Mouse (Mus musculus): ENCODE results near the gene Gpc6.

Gene Gpc6

DNA sequence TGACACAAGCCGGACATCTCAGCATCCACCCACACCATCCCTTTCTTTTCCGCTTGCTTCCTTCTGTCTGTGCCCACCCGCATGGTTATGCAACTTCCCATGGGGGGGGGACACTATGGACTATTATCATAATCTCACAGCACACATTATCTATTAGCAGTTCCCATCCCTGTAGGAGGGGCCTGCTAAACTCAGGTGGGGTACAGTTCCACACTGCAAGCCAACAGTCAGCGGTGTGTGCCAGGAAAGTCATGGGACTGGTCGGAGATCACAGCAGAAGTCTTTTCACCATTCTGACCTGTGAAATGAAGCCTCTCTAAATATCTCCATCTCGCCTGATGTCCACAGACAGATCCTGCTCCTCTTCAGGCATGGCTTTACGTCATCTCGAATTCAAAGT, 770.5 kb downstream of the Gpc6 start:
- DNase-seq (ENCODE audit: low spot score in 2 of 2) = no peak

DNA sequence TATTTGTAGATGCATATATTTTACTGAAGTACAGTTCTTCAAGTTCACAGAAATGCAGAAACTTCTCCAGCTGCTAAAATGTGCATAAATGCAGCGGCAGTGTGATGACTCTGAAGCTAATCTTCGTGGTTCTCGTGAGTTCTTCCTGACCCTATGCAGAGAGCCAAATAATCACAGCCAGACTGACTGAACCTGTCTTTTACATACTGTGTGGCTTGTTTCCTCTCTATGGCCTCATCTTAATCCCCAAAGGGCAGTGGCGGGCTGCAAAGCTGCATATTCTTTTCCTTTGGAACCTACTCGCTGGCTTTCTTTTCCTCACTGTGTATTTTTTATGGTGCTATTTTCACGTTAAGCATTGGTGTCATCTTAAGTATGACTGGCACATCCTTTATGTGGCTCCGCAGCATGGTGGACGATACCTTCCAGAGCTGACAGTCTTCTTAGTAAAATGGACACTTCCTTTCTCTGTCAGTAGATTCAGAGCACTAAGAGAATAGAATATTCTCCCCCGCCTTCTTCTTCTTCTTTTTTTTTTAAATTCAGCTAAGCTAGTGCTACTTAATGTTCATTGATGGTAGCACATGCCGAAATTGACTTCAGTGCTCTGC, 775.7 kb downstream of the Gpc6 start:
- DNase-seq (ENCODE audit: low spot score in 2 of 2) = no peak

DNA sequence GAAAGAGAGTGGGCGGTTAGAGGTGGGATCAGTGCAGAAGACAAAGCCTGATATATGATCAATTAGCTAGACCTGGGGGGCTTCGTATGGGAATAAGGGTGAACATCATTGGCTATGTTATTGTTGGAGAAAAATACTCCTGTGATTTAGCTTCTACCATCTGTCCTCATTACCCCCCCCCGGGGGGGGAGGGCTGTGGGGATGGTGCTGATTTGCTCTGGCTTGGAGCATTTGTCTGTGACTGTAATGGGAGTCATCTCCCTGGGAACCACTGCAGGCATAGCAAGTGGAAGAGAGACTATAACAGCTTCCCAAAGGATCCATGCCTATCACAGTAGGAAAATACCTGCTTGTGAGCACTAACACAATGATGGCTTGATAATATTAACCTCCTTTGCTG, 783.7 kb downstream of the Gpc6 start:
- no peak for DNase-seq (ENCODE audit: low spot score in 2 of 2)

DNA sequence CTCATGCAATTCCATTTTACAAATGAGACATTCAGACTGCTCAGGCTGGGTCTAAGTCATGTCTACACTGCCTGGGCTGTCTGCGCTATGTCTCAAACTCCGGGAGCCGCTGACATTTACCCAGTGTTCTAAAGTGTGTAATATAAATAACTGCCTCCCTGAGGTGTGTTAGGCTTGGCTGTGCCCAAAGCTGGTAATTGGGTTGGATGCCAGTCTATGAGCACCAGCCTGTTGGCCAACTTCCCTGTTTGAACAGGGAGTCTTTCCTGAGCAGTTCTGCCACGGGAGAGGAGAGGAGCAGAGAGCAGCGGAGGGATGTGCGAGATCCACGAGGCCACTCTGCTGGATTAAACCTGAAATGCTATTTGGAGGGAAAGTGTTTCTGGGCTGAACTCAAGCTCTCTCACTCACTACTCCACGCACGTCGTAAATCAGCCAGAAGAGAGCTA, 785.4 kb downstream of the Gpc6 start:
- no peak for DNase-seq (ENCODE audit: low spot score in 2 of 2)

DNA sequence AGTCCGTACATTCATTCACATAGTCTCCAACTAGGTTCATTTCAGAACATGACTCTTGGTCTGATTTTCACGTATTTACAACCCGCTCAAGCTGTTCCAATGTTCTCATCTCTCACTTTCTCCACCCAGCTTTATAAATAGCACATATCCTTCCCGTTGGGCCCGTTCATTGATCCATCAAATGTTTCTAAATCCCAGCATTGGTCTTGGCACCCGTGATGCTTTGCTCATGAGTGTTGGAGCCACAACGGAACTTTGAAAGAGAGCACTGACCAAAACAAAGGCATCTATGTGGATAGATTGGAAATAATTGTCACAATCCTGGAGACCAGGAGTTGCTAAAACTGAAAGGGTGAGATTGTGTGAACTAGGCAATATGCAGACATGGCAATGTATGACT, 787.2 kb downstream of the Gpc6 start:
- no peak for DNase-seq (ENCODE audit: low spot score in 2 of 2)

DNA sequence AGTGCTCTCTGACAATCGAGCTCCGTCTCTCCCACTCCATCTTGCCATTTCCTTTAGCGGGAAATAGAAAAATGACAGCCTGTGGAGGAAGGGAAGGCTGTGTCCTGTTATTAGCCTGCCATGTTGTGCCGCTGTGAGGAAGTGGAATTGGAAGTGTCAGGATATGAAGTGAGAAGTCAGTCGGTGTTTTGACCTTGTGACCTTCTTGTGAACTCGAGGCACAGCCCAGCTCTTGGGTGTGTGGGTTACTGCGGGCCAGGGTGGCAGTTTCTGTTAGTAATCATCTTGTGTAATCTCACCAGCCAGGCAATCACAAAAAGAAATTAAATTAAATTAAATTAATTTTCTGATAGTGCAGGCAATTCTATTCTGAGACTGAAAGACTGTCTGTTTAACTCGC, 789.0 kb downstream of the Gpc6 start:
- DNase-seq (ENCODE audit: low spot score in 2 of 2) = no peak

DNA sequence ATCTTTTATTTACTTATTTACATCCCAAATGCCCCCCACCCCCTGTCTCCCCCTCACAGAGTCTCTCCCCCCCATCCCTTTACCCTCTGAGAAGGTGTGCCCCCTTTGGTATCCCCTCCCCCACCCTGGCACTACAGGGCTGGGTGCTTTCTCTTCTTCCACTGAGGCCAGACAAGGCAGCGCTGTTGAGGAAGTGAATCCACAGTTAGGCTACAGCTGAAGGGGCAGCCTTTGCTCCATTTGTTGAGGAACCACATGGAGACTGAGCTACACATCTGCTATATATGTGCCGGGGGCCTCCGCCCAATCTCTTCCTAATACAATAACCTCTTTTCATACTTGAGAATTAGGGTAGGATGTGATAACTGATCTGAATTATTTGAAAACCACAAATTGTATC, 791.2 kb downstream of the Gpc6 start:
- no peak for DNase-seq (ENCODE audit: low spot score in 2 of 2)

DNA sequence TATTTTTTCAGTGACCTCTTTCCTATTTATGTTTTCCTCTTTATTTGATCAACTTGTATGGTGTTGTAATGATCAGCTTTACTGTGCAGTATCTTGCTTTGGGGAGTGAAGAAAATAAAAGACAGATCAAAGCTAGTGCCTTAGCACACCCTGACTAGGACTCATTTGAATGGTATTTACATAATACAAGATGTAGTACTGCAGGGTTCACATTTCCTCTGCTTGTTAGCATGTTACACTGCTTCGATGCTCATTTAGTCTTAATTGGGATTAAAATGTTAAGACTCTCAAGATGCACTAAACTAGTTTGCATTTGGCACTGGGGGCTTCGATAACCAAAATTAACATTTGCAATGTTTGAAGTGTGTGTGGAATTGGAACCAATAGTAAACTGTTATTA, 803.6 kb downstream of the Gpc6 start:
- DNase-seq (ENCODE audit: low spot score in 2 of 2) = no peak

DNA sequence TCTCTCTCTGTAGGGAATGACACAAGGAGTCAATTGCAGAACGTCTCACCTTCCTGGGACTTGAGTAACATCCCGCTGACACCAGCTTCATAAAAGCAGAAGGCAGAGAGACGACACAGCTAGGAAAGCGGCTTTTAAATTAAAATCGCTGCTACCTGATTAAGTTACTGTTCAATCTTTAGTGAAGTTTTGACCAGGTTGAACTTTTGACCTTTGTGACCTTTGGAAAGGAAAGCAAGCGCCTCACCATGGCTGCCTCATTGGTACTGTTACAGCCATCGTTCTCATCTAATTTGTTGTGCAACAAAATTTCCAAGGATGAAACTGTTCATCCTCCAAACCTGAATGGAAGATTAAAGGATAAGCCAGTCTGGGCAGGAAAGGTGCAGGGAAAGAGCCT, 830.1 kb downstream of the Gpc6 start:
- DNase-seq (ENCODE audit: low spot score in 2 of 2) = no peak

DNA sequence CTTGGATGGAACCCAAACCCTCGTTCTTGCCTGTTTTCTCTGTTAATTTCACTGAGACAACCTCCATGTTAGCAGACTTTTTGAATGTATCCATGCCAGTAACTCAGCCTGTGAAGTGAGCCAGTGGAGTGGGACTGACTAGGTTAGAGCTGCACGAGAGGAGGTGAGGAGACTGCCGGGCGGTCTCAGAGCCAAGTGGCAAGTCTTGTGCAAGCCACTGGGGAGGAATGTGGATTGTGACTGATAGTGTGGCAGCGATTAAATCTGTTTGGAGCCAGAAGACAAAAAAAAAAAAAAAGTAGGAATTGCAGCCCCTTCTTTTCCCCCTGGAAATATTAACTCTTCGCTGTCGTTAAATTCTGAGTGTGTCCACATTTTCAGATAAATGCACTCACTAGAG, 831.4 kb downstream of the Gpc6 start:
- no peak for DNase-seq (ENCODE audit: low spot score in 2 of 2)

DNA sequence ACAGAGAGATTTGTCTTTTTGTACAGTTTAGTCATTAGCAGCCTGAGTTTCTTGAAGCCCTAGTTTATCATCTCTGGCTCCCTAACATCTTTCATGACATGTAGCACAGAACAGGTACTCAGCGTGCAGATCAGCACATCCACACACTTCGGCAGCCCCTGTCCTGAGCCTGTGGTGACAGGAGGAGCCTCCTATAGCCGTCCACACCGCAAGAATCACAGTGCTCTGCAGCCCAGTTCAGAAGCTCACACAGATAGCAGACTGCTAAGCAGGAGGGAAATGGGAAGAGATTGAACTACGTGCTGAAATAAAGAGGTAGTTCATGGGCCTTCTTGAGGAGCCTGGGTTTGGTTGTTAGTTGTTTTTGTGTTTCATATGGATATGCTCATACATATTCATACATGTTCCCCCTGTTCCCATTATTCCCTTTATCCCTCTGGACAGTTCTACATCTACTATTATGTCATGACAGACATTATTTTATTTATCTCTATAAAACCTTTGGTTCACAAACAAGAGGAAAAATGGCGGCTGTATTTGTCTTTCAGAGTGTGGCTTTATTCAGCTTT, 832.8 kb downstream of the Gpc6 start:
- DNase-seq (ENCODE audit: low spot score in 2 of 2) = no peak

DNA sequence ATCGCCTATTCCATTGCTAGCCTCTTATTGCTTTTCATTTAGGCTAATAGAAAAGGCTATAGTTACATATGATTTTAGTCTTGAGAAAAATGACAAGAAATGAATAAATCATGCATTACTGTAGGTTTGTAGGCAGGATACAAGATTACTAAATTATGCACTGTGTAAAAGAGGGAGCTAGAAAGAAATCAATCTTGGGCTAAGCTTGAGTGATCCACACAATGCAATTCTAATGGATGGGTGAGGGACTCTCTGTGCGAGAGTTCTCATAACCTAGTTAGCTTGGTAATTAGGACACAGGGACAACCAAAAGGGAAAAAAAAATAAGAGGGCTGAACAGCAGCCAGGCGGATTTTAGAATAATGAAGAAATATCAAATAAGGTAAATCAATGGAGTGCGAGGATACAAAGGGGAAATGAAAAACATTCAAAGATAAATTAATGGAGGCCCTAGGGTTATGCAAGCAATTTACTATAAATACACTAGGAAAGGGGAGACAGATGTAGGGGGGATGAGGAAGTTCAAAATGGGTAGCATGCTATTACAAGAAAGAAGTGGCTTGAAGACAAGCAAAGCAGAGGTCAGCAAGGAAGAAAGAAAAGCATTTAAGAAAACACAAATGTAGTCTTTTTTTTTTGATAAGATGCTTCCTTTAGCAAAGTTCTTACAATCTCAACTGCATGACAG, 835.9 kb downstream of the Gpc6 start:
- no peak for DNase-seq (ENCODE audit: low spot score in 2 of 2)

DNA sequence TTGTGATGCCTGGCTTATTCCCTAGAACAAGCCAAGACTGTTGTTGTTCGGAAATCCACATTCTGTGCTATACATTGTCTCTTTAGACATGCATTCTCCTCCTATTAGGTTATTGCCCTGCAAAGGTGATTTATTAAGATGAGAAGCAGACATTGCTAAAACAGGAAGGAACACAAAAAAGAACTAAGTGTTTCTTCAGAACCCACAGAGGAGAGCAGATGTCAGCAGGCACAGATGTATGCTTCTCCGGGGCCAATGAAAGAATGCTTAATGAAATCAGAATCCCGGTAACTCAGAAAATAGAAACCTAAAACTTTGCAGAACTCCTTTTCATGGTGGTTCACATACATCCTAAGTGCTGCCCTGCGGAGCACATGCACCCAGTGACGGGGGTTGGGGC, 837.8 kb downstream of the Gpc6 start:
- no peak for DNase-seq (ENCODE audit: low spot score in 2 of 2)

DNA sequence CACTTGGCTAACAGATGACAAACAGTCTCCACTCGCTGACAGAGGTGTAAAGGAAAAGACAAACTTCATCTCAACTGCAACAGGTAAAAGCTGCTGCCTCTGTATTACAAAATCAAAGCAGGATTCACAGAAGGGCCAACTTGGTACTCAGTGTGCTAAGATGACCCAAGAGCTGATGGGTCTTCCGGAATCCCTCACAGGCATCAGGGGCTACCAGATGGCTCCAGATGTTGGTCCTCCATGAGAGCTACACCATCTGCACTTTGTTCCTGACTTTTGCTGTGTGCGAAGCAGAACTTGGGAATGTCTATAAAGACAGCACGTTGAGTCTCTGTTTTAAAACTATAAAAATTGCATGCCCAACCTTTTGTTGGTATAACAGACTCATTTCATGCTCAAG, 842.7 kb downstream of the Gpc6 start:
- no peak for DNase-seq (ENCODE audit: low spot score in 2 of 2)

DNA sequence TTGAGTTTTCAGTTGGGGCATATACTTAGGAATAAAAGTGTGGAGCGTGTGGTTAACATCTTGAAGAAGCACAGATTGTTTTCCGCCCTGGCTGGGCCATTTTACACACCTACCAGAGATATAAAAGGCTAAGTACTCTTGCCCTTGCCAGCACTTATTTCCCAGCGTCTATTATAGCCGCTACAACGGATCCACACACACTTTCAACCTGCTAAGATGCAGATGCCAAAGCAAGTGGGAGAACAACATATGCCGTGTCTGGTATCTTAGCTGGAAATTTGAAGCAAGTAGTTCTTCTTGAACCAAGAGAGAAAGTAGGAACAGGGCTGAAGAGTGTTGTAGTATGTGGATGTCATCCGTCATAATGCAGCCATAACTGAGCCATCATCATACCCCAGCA, 843.6 kb downstream of the Gpc6 start:
- no peak for DNase-seq (ENCODE audit: low spot score in 2 of 2)

DNA sequence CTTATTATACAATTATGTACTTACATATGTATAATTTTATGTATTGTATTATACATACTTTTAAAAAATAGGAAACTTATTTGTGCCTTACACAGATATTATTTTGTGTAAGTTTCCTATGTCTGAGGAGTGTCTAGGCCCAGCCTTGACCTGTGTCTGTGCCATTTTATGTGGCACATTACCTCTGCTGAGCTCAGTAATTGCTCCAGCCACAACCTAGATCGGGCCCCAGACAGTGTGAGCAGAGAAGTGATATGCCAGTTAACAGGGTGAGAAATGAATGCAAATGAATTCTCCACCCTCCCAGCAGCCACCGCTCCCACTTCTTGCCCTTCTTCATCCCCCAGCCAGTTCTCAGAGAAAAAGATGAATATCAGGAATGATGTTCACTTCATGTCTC, 848.3 kb downstream of the Gpc6 start:
- DNase-seq (ENCODE audit: low spot score in 2 of 2) = no peak

DNA sequence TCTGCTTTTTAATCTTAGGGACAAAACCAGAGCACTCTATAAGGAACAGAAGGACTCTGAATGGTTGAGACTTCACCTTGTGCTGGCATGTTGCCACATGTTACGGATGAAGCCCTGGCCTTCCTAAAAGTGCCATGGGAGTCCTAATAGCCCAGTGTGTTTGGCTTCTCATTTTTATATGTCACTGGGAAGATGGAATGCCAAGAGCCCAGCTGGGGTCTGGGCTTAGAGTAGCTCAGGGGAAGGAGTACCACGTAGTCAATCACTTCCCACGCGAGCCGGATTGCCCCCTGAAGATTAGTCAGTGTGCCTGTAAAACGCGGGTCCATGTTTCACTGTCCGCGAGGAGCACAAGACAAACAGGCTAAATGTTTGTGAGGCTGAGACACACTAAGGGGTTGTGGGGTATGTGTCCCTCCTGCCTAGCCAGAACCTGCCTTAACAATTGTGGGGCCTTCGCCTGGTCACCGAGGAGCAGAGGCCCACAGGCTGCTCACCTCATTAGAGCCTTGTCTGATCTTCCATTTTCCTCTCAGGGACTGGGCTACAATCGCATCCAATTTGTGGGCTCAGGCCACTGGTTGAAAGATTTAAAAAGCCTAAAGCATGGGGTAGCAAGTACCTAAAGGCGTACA, 852.9 kb downstream of the Gpc6 start:
- no peak for DNase-seq (ENCODE audit: low spot score in 2 of 2)

DNA sequence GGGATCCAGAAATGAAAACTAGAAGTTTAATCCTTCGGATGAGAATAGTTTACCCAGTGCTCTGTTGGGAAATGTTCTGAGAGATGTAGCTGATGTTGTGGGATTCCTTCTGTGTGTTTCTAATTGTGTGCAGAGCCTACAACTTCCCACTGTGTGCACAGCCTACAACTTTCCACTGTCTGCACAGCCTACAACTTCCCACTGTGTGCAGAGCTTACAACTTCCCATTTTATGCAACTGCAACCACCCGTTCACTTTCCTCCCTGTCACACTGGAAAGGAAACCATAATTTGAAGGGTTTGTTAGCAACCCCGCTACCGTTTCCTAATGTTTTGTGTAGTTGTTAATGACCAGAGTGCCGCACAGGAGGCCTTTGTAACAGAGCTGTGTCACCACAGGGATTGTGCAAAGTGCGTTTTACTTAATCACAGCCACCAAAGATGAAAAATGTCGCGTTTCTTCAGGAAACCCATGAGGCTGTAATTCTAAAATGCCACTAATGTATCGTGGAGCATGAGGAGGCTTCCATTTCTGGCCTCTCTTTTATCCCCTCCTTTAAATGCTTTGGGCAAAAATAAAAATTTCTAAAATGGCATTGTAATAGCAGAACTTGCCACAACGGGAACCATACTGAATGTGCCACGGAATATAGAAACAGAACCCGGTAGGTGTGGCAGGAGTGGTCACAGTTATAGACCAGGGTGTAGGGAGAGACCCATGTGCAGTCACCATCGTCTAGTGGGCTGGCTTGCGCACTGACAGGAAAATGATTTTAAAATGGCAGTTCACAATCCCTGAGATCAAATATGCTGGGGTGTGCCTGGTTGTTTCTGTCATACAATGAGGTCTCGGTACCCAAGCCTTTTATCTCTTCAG, 853.7 kb downstream of the Gpc6 start:
- DNase-seq (ENCODE audit: low spot score in 2 of 2) = no peak

DNA sequence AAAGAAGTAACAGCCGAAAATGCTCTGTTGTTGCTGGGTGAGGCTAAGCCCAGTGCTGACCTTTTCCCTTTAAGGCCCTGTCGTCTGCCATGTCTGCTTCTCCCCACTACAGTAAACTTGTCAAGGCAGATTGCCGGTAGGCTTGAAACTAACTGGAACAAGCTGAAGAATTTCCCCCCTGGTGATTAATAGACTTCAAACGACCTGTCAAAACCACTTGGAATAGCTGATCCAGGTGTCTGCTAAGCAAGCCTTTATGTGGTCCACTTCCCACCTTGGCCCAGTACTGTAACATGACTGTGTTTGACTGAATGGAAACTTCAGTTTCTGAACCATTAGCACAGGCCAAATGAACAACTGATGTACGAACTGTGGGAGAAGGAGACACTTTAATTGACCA, 856.6 kb downstream of the Gpc6 start:
- no peak for DNase-seq (ENCODE audit: low spot score in 2 of 2)

DNA sequence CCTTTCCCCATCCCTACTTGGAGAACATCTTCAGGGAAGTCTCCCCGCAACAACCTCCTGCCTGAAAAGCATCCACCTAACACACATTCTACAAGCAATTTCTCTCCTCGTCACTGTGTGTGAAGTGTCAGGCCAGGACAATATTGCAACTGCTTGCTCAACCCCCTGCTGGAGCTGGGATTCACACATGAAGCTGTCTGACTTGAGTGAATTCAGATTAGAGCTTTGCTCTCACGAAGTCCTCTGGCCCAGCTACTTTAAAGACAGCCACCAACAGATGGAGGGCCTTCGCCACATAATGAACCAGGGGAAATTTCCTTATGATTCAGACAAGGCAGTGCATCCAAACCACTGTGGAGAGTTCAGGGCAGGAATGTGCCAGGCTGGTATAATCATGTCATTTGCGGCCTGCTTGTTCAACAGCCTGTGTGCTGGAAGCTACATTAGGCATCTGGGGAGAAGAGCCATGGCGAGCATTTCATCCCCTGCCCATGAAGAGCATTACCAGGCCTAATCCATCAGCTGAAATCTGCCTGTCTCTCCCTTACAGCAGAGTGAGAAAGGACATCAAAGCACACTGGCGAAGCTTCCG, 858.7 kb downstream of the Gpc6 start:
- DNase-seq (ENCODE audit: low spot score in 2 of 2) = peak in 1 of 2 experiments; percentile 8

DNA sequence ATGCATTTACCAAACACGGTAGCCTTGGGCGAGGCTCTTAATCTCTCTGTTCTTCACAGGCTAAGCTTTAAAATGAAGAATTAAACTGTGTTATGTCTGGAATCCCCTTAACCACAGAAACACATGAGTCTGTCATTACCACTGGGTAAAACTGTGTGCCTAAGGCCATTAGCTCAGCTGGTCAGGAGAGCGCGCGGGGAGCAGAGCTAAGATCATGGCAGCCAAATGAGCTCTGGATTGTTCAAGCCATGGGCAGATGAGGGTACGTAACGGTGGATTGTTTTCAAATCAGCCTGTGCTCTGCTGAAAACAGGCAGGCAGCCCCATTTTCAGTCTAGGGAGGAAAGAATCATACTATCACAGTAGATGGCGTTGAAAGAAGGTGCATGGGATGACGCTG, 859.8 kb downstream of the Gpc6 start:
- DNase-seq (ENCODE audit: low spot score in 2 of 2) = no peak

All from cerebellum, postnatal 4 days (tissue).